Mouse (Mus musculus) liver, adult (tissue): Measurements from ENCODE around the gene Ccdc85a.

Source experiments
- GATA4 ChIP-seq: IDR thresholded peaks from 2 replicates; pipeline ENCODE4 v1.6.1; 2014; ENCODE audit warnings: mild to moderate bottlenecking, low read length; ENCODE audit not compliant: insufficient replicate concordance

Gene Ccdc85a

GRCm38 (mm10) chr11:28484083-28484729 is 99.9 kb downstream of the Ccdc85a start:
- no peak for TF ChIP-seq GATA4

GRCm38 (mm10) chr11:28477088-28477487 is 107.0 kb downstream of the Ccdc85a start:
- TF ChIP-seq GATA4: no peak

- TF ChIP-seq GATA4: no peak
Observed at GRCm38 (mm10) chr11:28465726-28466125, 118.4 kb downstream of the Ccdc85a start.

GRCm38 (mm10) chr11:28464926-28465325 is 119.2 kb downstream of the Ccdc85a start:
- no peak for TF ChIP-seq GATA4

- no peak for TF ChIP-seq GATA4
Observed at GRCm38 (mm10) chr11:28459165-28459564, 125.0 kb downstream of the Ccdc85a start.

GRCm38 (mm10) chr11:28439877-28440276 is 144.2 kb downstream of the Ccdc85a start:
- no peak for TF ChIP-seq GATA4

- TF ChIP-seq GATA4: no peak
Observed at GRCm38 (mm10) chr11:28422451-28423231, 161.5 kb downstream of the Ccdc85a start.

- no peak for TF ChIP-seq GATA4
Observed at GRCm38 (mm10) chr11:28415841-28416240, 168.3 kb downstream of the Ccdc85a start.

GRCm38 (mm10) chr11:28409880-28410279 is 174.2 kb downstream of the Ccdc85a start:
- peak; percentile 85 for TF ChIP-seq GATA4

- no peak for TF ChIP-seq GATA4
Observed at GRCm38 (mm10) chr11:28397166-28397565, 187.0 kb downstream of the Ccdc85a start.

- TF ChIP-seq GATA4: no peak
Observed at GRCm38 (mm10) chr11:28375891-28376290, 208.2 kb downstream of the Ccdc85a start.

GRCm38 (mm10) chr11:28374636-28375035 is 209.5 kb downstream of the Ccdc85a start:
- no peak for TF ChIP-seq GATA4

- no peak for TF ChIP-seq GATA4
Observed at GRCm38 (mm10) chr11:28365929-28366244, 218.2 kb downstream of the Ccdc85a start.

GRCm38 (mm10) chr11:28365209-28365928 is 218.8 kb downstream of the Ccdc85a start:
- no peak for TF ChIP-seq GATA4

- no peak for TF ChIP-seq GATA4
Observed at GRCm38 (mm10) chr11:28343465-28343864, 240.7 kb downstream of the Ccdc85a start.

GRCm38 (mm10) chr11:28341887-28342286 is 242.2 kb downstream of the Ccdc85a start:
- no peak for TF ChIP-seq GATA4
